Mouse (Mus musculus) CH12.LX (cell line): ENCODE measurements around the gene Sclt1. TPM values are rescaled to one million over a fixed set of nuclear protein-coding genes. Genes with fewer than 3 reads are reported as not detected.
A peak's percentile ranks its signal among the peaks of the same experiment; 100 is the strongest.

Source experiments
- DNase-seq: peaks from one replicate; pipeline ENCODE4 v3.0.0-alpha.2; 2013; ENCODE audit errors: extremely low read depth
- H3K27ac ChIP-seq: 2 replicates; pipeline ENCODE4 v1.5.1; 2012; ENCODE audit warnings: low read depth, mild to moderate bottlenecking, control low read depth, moderate library complexity; ENCODE audit not compliant: insufficient read depth
- H3K27me3 ChIP-seq: replicated peaks from 2 replicates; pipeline ENCODE3; 2012; ENCODE audit warnings: inconsistent platforms
- H3K36me3 ChIP-seq, 2 experiments: replicated peaks in 1 of 2; 2 replicates each; pipeline versions ENCODE3 to v1.6.1; 2012; ENCODE audit warnings: inconsistent platforms in 1 of 2, low read length in 1 of 2, mild to moderate bottlenecking in 1 of 2, mixed read lengths in 1 of 2, moderate library complexity in 1 of 2; ENCODE audit not compliant: control insufficient read depth in 1 of 2, insufficient read depth in 1 of 2
- H3K4me1 ChIP-seq, 2 experiments: 2 replicates each; pipeline ENCODE4 v1.6.1; 2012; ENCODE audit warnings: inconsistent platforms in 1 of 2, moderate library complexity in 1 of 2; ENCODE audit not compliant: insufficient read depth in 2 of 2, control insufficient read depth in 1 of 2
- H3K4me2 ChIP-seq: 2 replicates; pipeline ENCODE4 v1.6.1; 2012; ENCODE audit warnings: low read depth, mild to moderate bottlenecking, control low read depth; ENCODE audit not compliant: poor library complexity, insufficient read depth, severe bottlenecking
- H3K4me3 ChIP-seq, 3 experiments: fragments of 150-350 bp in 1 of 3; sonication (generic) in 1 of 3; replicated peaks in 1 of 3; 2 replicates each; pipeline versions ENCODE3 to v1.5.1; 2011 to 2012; ENCODE audit warnings: low read depth in 2 of 3, low read length in 2 of 3, mild to moderate bottlenecking in 2 of 3, moderate library complexity in 2 of 3, control low read depth in 1 of 3, improper control_type of control experiment in 1 of 3, inconsistent platforms in 1 of 3, mixed read lengths in 1 of 3; ENCODE audit not compliant: poor library complexity in 1 of 3
- H3K79me2 ChIP-seq: replicated peaks from 2 replicates; pipeline ENCODE4 v1.6.1; 2012; ENCODE audit warnings: mild to moderate bottlenecking, moderate library complexity; ENCODE audit not compliant: control insufficient read depth, poor library complexity, insufficient read depth, severe bottlenecking; ENCODE audit errors: extremely low read depth
- H3K9ac ChIP-seq: 2 replicates; pipeline ENCODE4 v1.6.1; 2012; ENCODE audit warnings: low read depth, mild to moderate bottlenecking, control low read depth, moderate library complexity; ENCODE audit not compliant: insufficient read depth
- H3K9me3 ChIP-seq: replicated peaks from 2 replicates; pipeline ENCODE3; 2012; ENCODE audit warnings: low read length, inconsistent platforms, mixed read lengths
- CHD1 ChIP-seq: IDR thresholded peaks from 2 replicates; pipeline ENCODE4 v1.6.1; 2012; ENCODE audit warnings: low read depth, low read length, improper control_type of control experiment, inconsistent platforms
- CTCF ChIP-seq, 2 experiments: IDR thresholded peaks in 1 of 2; conservative IDR thresholded peaks in 1 of 2; 2 replicates each; pipeline ENCODE4 v1.5.1; 2011 to 2012; ENCODE audit warnings: low read depth in 2 of 2, low read length in 2 of 2, improper control_type of control experiment in 1 of 2, inconsistent platforms in 1 of 2, mild to moderate bottlenecking in 1 of 2, moderate library complexity in 1 of 2
- ELF1 ChIP-seq: IDR thresholded peaks from 2 replicates; pipeline ENCODE4 v1.6.1; 2014; ENCODE audit warnings: low read depth, mild to moderate bottlenecking, inconsistent platforms, low read length, improper control_type of control experiment
- GABPA ChIP-seq: IDR thresholded peaks from 2 replicates; pipeline ENCODE4 v1.6.1; 2012; ENCODE audit warnings: low read depth, low read length, improper control_type of control experiment, inconsistent platforms; ENCODE audit not compliant: insufficient replicate concordance
- HCFC1 ChIP-seq: IDR thresholded peaks from 2 replicates; pipeline ENCODE4 v1.6.1; 2012; ENCODE audit warnings: low read depth, mild to moderate bottlenecking, inconsistent platforms, low read length, improper control_type of control experiment
- JUN ChIP-seq: IDR thresholded peaks from 2 replicates; pipeline ENCODE4 v1.6.1; 2011; ENCODE audit warnings: low read depth, mild to moderate bottlenecking, low read length, improper control_type of control experiment, moderate library complexity; ENCODE audit not compliant: insufficient read depth
- MAFK ChIP-seq: IDR thresholded peaks from 2 replicates; pipeline ENCODE4 v1.6.1; 2011; ENCODE audit warnings: low read length, improper control_type of control experiment; ENCODE audit not compliant: insufficient replicate concordance
- MEF2A ChIP-seq: IDR thresholded peaks from 2 replicates; pipeline ENCODE4 v1.6.1; 2014; ENCODE audit warnings: low read depth, mild to moderate bottlenecking, inconsistent platforms, low read length, improper control_type of control experiment, borderline replicate concordance
- MYC ChIP-seq: IDR thresholded peaks from 2 replicates; pipeline ENCODE4 v1.6.1; 2011; ENCODE audit warnings: low read depth, mild to moderate bottlenecking, improper control_type of control experiment, low read length
- PAX5 ChIP-seq: IDR thresholded peaks from 2 replicates; pipeline ENCODE4 v1.6.1; 2012; ENCODE audit warnings: low read length, inconsistent platforms, mixed read lengths
- POLR2AphosphoS2 ChIP-seq: IDR thresholded peaks from 2 replicates; pipeline ENCODE4 v1.6.1; 2011; ENCODE audit warnings: low read depth, low read length, improper control_type of control experiment
- RAD21 ChIP-seq: IDR thresholded peaks from 2 replicates; pipeline ENCODE4 v1.6.1; 2011; ENCODE audit warnings: low read depth, mild to moderate bottlenecking, low read length, improper control_type of control experiment, moderate library complexity
- SMC3 ChIP-seq: IDR thresholded peaks from 2 replicates; pipeline ENCODE4 v1.6.1; 2011; ENCODE audit warnings: low read depth, low read length, improper control_type of control experiment
- TCF12 ChIP-seq: IDR thresholded peaks from 2 replicates; pipeline ENCODE4 v1.6.1; 2014; ENCODE audit warnings: low read depth, mild to moderate bottlenecking, inconsistent platforms, low read length, improper control_type of control experiment
- UBTF ChIP-seq: IDR thresholded peaks from 2 replicates; pipeline ENCODE4 v1.6.1; 2012; ENCODE audit warnings: low read depth, mild to moderate bottlenecking, inconsistent platforms, low read length, improper control_type of control experiment, moderate library complexity
- ZNF384 ChIP-seq: IDR thresholded peaks from 2 replicates; pipeline ENCODE4 v1.6.1; 2012; ENCODE audit warnings: low read depth, low read length, improper control_type of control experiment, inconsistent platforms
- dilution Hi-C: fragments of 300-500 bp; cut with MboI; formaldehyde crosslinking; loops from 2 replicates; pipeline ENCODE4 v1.14.3; 2020; ENCODE audit warnings: low sequenced_read_pairs; ENCODE audit not compliant: extremely low pct_unique_long_range_greater_than_20kb, extremely low pct_ligation_motif_present
- in situ Hi-C: fragments of 300-500 bp; cut with MboI; formaldehyde crosslinking; loops from 3 replicates; pipeline ENCODE4 v1.14.3; 2019; ENCODE audit warnings: low sequenced_read_pairs, low pct_ligation_motif_present, low pct_unique_long_range_greater_than_20kb, mixed read lengths
- polyA plus RNA-seq: library from polyadenylated mRNA; unstranded; fragments of >175 nt; gene quantifications from 2 replicates; pipeline ENCODE4 v1.2.1, GENCODE M21; 2012; ENCODE audit warnings: low read depth; ENCODE audit not compliant: insufficient read length
- total RNA-seq, 2 experiments: library from RNA; depleted of rRNA; stranded (reverse); fragments of 300-350 nt in 1 of 2; fragments of >200 nt in 1 of 2; gene quantifications; 2 replicates each; pipeline ENCODE4 v1.2.3; 2012 to 2014

Sclt1 gene
- total and polyA plus RNA-seq, 3 experiments: 5.3 to 7.4 (median 6.5) TPM

- H3K4me3 ChIP-seq: no peak overlapping the region
These were observed 147.3 kb downstream of the Sclt1 start for GRCm38 (mm10) chr3:41595010-41595409.

GRCm38 (mm10) chr3:41594097-41594879 is 148.0 kb downstream of the Sclt1 start:
- H3K4me3 ChIP-seq: no peak overlapping the region
- no peaks in the 10 kb centered on the region for H3K79me2 ChIP-seq
- TF ChIP-seq MYC (no peak), MAFK (no peak), HCFC1 (no peak)
- dilution Hi-C loops: no loop called here
- H3K9me3 ChIP-seq: no peaks in the 10 kb centered on the region
- in situ Hi-C loops: no loop called here
- H3K36me3 ChIP-seq: peaks cover 76 to 99% of the 10 kb centered on the region in 2 experiments
- H3K27ac ChIP-seq: no peak overlapping the region
- no peaks in the 10 kb centered on the region for H3K27me3 ChIP-seq
- no peaks in the 10 kb centered on the region for H3K4me1 ChIP-seq
- DNase-seq: no peak
- H3K4me2 ChIP-seq: no peak overlapping the region
- H3K9ac ChIP-seq: no peak overlapping the region

More at GRCm38 (mm10) chr3:41595010-41595409, 147.3 kb downstream of the Sclt1 start:
- Histone ChIP-seq H3K4me2 (no peak overlapping the region), H3K4me1 (no peaks in the 10 kb centered on the region), H3K79me2 (no peaks in the 10 kb centered on the region), H3K27me3 (no peaks in the 10 kb centered on the region), H3K27ac (no peak overlapping the region), H3K9ac (no peak overlapping the region), H3K36me3 (peaks cover 72 to 99% of the 10 kb centered on the region in 2 experiments), H3K9me3 (no peaks in the 10 kb centered on the region)
- TF ChIP-seq SMC3: no peak
- TF ChIP-seq CTCF (conservative IDR thresholded peaks at IDR 0.05 in 1 of 2, IDR thresholded peaks at IDR 0.05 in 1 of 2; ENCODE audit: low read depth in 2 of 2, low read length in 2 of 2): no peak
- no peak for TF ChIP-seq UBTF
- no peak for TF ChIP-seq HCFC1
- no peak for TF ChIP-seq CHD1
- no peak for TF ChIP-seq POLR2AphosphoS2
- peak; percentile 61 for TF ChIP-seq TCF12
- no peak for TF ChIP-seq MEF2A
- in situ Hi-C loops: no loop called here
- no peak for DNase-seq
- dilution Hi-C loops: no loop called here

GRCm38 (mm10) chr3:41592805-41593204 is 149.5 kb downstream of the Sclt1 start:
- DNase-seq: no peak
- Histone ChIP-seq H3K4me2 (no peak overlapping the region), H3K9ac (no peak overlapping the region), H3K27ac (no peak overlapping the region), H3K27me3 (no peaks in the 10 kb centered on the region), H3K79me2 (peaks cover 3% of the 10 kb centered on the region; the same call in 1 of the 2 replicates), H3K36me3 (peaks cover 74 to 99% of the 10 kb centered on the region in 2 experiments), H3K4me3 (no peak overlapping the region)
- dilution Hi-C loops (no loop called here), in situ Hi-C loops (no loop called here)
- TF ChIP-seq RAD21 (no peak), PAX5 (no peak), GABPA (no peak), JUN (no peak), MEF2A (no peak), MAFK (no peak), ELF1 (no peak), SMC3 (no peak), ZNF384 (no peak)
- TF ChIP-seq, all 38 proteins: peak for 0
- no peaks in the 10 kb centered on the region for H3K9me3 ChIP-seq
- H3K4me1 ChIP-seq: no peaks in the 10 kb centered on the region
